Mouse (Mus musculus): ENCODE measurements around the gene Ptch2. TPM values are rescaled to one million over a fixed set of nuclear protein-coding genes. Genes with fewer than 3 reads are reported as not detected.

The Ptch2 gene
- polyA plus RNA-seq, 2 experiments = 0.55 to 0.61 TPM

GRCm38 (mm10) chr4:117149291-117150211 lies 53.7 kb downstream of the Ptch2 start:
- 0 out of 2 replicates have a peak, but pooled peaks have one; percentile 6 for ATAC-seq (ENCODE audit: insufficient read depth)

GRCm38 (mm10) chr4:117150212-117150733 lies 54.4 kb downstream of the Ptch2 start:
- Histone ChIP-seq H3K36me3 (replicated peaks; ENCODE audit: control insufficient read depth, insufficient read depth, low read depth) (peaks cover 52% of the 10 kb centered on the region), H3K4me1 (replicated peaks; ENCODE audit: control insufficient read depth in 2 of 2, insufficient read depth in 2 of 2, low read length in 1 of 2) (peaks cover 6 to 13% of the 10 kb centered on the region in 2 experiments), H3K9me3 (ENCODE audit: control insufficient read depth, low read length) (no peaks in the 10 kb centered on the region), H3K27me3 (ENCODE audit: control insufficient read depth, insufficient read depth, low read length) (no peaks in the 10 kb centered on the region), H3K4me3 (ENCODE audit: insufficient read depth in 1 of 2, low read depth in 2 of 2, low read length in 2 of 2) (no peak overlapping the region), H3K4me2 (ENCODE audit: low read depth) (no peak overlapping the region), H3K9ac (replicated peaks) (no peak overlapping the region), H3K27ac (no peak overlapping the region)
- TF ChIP-seq CTCF (IDR thresholded peaks at IDR 0.05; ENCODE audit: low read depth) (no peak), EP300 (IDR thresholded peaks at IDR 0.05; ENCODE audit: low read depth) (no peak)
- 0 out of 2 replicates have a peak, but pooled peaks have one; percentile 9 for ATAC-seq (ENCODE audit: insufficient read depth)
- 70% methylated on average over 6 of the region's 6 CpGs for WGBS (ENCODE audit: insufficient replicate concordance)
- no peak for DNase-seq (ENCODE audit: low read depth in 3 of 3, low spot score in 3 of 3)

More at GRCm38 (mm10) chr4:117149291-117150211, 53.7 kb downstream of the Ptch2 start:
- peaks cover 47% of the 10 kb centered on the region for H3K36me3 ChIP-seq (replicated peaks; ENCODE audit: control insufficient read depth, insufficient read depth, low read depth)
- H3K9me3 ChIP-seq (ENCODE audit: control insufficient read depth, low read length) = no peaks in the 10 kb centered on the region
- WGBS (ENCODE audit: insufficient replicate concordance) = 55% methylated on average over 6 of the region's 6 CpGs
- no peak overlapping the region for H3K27ac ChIP-seq
- no peak overlapping the region for H3K9ac ChIP-seq (replicated peaks)
- DNase-seq (ENCODE audit: low read depth in 3 of 3, low spot score in 3 of 3) = no peak
- H3K4me3 ChIP-seq (ENCODE audit: insufficient read depth in 1 of 2, low read depth in 2 of 2, low read length in 2 of 2) = no peak overlapping the region
- peaks cover 6 to 13% of the 10 kb centered on the region in 2 experiments for H3K4me1 ChIP-seq (replicated peaks; ENCODE audit: control insufficient read depth in 2 of 2, insufficient read depth in 2 of 2, low read length in 1 of 2)
- TF ChIP-seq EP300 (IDR thresholded peaks at IDR 0.05; ENCODE audit: low read depth) = no peak
- TF ChIP-seq CTCF (IDR thresholded peaks at IDR 0.05; ENCODE audit: low read depth) = peak; percentile 17; the same call in 1 of the 2 replicates
- H3K4me2 ChIP-seq (ENCODE audit: low read depth) = no peak overlapping the region
- H3K27me3 ChIP-seq (ENCODE audit: control insufficient read depth, insufficient read depth, low read length) = no peaks in the 10 kb centered on the region

DNA sequence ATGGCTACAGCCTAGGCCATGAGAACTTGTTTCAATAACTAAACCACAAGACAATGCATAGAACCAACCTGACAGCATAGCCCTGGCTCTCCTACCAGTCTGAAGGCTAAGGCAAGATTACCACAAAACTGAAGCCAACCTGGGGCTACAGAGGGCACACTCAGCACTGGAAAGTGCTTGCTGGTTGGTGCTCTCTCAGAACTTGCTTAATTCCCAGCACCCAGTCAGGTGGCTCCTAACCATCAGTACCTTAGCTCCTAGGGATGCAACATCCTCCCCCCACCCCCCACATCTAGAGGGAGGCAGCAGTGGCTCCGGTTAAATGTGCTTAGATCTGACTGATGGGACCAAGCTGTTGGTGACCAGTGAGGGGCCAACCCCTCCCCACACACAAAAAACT lies 55.5 kb downstream of the Ptch2 start:
- Histone ChIP-seq H3K4me2 (ENCODE audit: low read depth) (no peak overlapping the region), H3K9ac (replicated peaks) (no peak overlapping the region), H3K4me3 (ENCODE audit: insufficient read depth in 1 of 2, low read depth in 2 of 2, low read length in 2 of 2) (no peak overlapping the region), H3K9me3 (ENCODE audit: control insufficient read depth, low read length) (no peaks in the 10 kb centered on the region), H3K36me3 (replicated peaks; ENCODE audit: control insufficient read depth, insufficient read depth, low read depth) (peaks cover 52% of the 10 kb centered on the region), H3K27me3 (ENCODE audit: control insufficient read depth, insufficient read depth, low read length) (no peaks in the 10 kb centered on the region), H3K4me1 (replicated peaks; ENCODE audit: control insufficient read depth in 2 of 2, insufficient read depth in 2 of 2, low read length in 1 of 2) (peaks cover 7 to 14% of the 10 kb centered on the region in 2 experiments), H3K27ac (no peak overlapping the region; the same call in 1 of the 2 replicates)
- ATAC-seq (ENCODE audit: insufficient read depth) = no peak
- TF ChIP-seq CTCF (IDR thresholded peaks at IDR 0.05; ENCODE audit: low read depth) (no peak), EP300 (IDR thresholded peaks at IDR 0.05; ENCODE audit: low read depth) (no peak)
- DNase-seq (ENCODE audit: low read depth in 3 of 3, low spot score in 3 of 3) = no peak
- 42% methylated on average over 1 of the region's 1 CpGs for WGBS (ENCODE audit: insufficient replicate concordance)

- ATAC-seq (ENCODE audit: insufficient read depth) (no peak), DNase-seq (ENCODE audit: low read depth in 3 of 3, low spot score in 3 of 3) (no peak)
- WGBS (ENCODE audit: insufficient replicate concordance) = 48% methylated on average over 5 of the region's 5 CpGs
- Histone ChIP-seq H3K9ac (replicated peaks) (peak overlapping the region; percentile 40), H3K36me3 (replicated peaks; ENCODE audit: control insufficient read depth, insufficient read depth, low read depth) (peaks cover 52% of the 10 kb centered on the region), H3K9me3 (ENCODE audit: control insufficient read depth, low read length) (no peaks in the 10 kb centered on the region), H3K27me3 (ENCODE audit: control insufficient read depth, insufficient read depth, low read length) (no peaks in the 10 kb centered on the region), H3K27ac (peak overlapping the region; percentile 25; the same call in 1 of the 2 replicates), H3K4me3 (ENCODE audit: insufficient read depth in 1 of 2, low read depth in 2 of 2, low read length in 2 of 2) (peak overlapping the region in 1 of 2 experiments; percentile 85; a peak in 1 of 4 replicates), H3K4me2 (ENCODE audit: low read depth) (peak overlapping the region; percentile 81), H3K4me1 (replicated peaks; ENCODE audit: control insufficient read depth in 2 of 2, insufficient read depth in 2 of 2, low read length in 1 of 2) (peaks cover 9 to 17% of the 10 kb centered on the region in 2 experiments)
- no peak for TF ChIP-seq CTCF (IDR thresholded peaks at IDR 0.05; ENCODE audit: low read depth)
- no peak for TF ChIP-seq EP300 (IDR thresholded peaks at IDR 0.05; ENCODE audit: low read depth)
Measured at GRCm38 (mm10) chr4:117152714-117153113, 56.8 kb downstream of the Ptch2 start.

Data from liver, embryonic 14.5 days (tissue).